Mouse (Mus musculus) heart, postnatal 25 days (tissue): ENCODE measurements around the gene Fgd3. TPM values are rescaled to one million over a fixed set of nuclear protein-coding genes. Genes with fewer than 3 reads are reported as not detected.
A peak's percentile ranks its signal among the peaks of the same experiment; 100 is the strongest.

Experiments
- DNase-seq: peaks from one replicate; pipeline ENCODE4 v3.0.0; 2022; ENCODE audit warnings: low spot score
- intact Hi-C: fragments of 180-260 bp; cut with DNase I; formaldehyde crosslinking; loops from one replicate; pipeline ENCODE4 v1.15.1; 2025
- total RNA-seq, 2 experiments: library from RNA; stranded (reverse); gene quantifications; 2 replicates each; pipeline ENCODE4 v1.2.3; 2021

The Fgd3 gene
- total RNA-seq, 2 experiments from 2014 or later: 0.91 to 1.2 TPM

DNA sequence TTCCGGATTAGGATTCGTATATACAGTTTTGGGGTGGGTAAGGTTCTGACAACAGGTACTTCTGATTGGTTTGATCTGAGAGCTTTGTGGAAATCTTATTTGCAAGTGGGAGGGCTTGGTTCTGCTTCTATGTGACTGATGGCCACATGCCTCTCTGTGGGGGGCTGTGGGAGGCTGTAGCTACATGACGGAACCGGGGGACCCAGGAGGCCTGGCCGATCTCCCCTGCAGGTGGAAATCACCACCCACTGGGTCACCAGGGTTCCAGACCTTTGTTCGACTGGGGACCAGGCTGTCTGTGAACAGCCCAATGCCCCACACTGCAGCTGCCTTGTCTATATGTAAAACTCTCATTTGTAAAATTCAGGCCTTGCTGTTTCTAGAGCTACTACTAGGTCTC, 95.4 kb downstream of the Fgd3 start:
- intact Hi-C loops: no loop called here
- DNase-seq: no peak

DNA sequence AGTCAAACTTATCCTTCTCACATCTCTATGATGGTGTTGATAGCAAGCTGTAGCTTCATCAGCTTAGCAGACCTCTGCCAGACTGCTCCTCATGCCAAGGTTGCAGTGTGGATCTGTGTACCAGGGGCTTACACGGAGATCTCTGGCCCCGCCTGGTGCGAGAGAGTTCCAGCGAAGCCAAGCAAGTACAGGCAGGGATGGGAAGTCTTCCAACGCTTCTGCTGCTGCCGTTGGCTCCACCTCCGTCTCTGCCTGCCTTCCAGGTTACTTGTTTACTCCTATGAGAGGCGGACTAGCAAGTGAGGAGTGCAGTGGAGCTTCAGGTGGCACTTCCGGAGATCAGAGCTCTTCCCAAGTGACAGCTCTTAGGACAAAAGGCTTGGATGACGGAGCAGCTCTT, 95.8 kb downstream of the Fgd3 start:
- intact Hi-C loops: no loop called here
- no peak for DNase-seq

DNA sequence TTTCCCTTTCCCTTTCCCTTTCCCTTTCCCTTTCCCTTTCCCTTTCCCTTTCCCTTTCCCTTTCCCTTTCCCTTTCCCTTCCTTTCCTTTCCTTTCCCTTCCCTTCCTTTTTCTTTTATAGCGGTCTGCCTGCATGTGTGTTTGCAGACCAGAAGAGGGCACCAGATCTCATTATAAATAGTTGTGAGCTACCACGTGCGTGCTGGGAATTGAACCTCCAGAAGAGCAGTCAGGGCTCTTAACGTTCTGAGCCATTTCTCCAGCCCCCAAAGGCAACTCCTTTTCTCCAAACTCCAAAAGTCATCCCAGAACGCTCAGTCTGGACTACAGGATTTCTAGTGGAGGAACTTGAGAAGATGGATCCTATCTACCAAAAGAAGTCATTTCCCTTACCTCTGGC, 99.2 kb downstream of the Fgd3 start:
- DNase-seq: no peak
- intact Hi-C loops: no loop called here

DNA sequence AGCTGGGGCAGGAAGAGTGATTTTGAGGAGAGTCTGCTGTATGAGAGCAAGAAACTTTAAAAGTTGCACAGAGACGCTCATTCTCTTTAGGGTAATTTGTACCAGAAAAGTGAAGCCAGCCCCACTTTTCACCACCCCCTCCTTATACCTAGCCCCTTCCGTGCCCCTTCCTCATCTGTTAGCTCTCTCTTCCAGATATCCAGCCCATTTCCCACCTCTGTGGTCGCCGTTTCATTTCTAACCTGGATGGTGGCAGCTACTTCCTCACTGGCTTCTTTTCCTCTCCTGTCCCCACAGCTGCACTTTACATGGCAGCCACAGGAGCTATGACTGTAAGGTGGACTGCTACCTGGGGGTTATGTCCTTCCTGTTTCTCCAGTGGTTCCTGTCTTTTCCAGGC, 100.7 kb downstream of the Fgd3 start:
- DNase-seq: no peak
- intact Hi-C loops: loop anchor here (10.0 kb wide), 1 partner anchor 435 kb away; the partner anchor contains the start of genes Cenpp and Nol8

DNA sequence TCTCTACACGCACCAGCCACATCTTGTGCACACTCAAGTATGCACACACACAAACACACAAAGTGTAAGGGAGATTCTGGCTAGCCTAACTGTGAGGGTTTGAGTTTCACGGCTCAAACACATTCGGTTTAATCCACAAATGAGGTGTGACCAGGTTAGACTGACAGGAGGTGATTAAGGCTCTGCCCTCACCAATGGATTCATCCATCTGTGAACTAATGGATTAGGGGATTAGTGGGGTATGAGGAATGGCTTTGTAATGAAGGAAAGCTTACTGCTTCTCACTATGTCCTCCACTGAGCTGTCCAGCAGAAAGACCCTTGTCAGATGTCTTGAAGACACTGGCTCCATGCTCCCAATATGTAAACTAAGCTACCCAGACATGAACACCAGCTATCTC, 101.5 kb downstream of the Fgd3 start:
- no peak for DNase-seq
- intact Hi-C loops: loop anchor here (10.0 kb wide), 1 partner anchor 436 kb away; the partner anchor contains the start of genes Cenpp and Nol8

DNA sequence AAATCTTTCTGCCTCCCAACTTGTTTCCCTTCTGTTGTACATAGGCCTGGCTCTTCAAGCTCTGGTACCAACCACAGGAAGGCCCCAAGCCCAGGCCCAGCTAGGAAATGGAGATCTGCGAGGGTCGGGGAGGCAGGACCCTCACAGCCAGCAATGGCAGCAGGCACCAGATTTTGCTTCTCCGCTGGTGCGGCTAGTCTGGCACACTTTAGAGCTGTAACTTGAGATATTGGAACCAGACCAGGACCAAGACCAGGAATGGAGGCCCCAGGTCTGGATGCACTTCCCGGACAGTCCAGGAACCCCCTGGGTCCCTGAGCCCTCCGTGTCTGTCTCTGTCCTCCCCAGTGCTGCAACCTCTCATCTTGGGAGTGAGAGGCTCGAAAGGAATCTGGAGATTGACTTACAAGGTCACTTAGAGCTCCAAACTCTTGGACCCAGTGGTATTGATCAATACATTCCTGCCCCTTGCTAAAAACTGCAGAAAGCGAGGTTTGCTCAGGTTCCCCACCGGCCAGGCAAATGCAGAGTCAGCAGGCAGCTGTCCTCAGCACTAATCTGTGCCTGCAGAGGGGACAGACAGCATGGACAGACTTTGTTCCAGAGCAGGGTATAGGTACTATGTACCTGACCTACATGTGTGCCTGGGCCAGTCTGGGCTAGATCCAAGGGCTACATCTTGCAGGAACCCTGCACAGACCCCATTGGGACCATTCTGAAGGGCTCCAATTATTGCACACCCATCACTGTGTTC, 103.1 kb downstream of the Fgd3 start:
- intact Hi-C loops: loop anchor here (10.0 kb wide), 1 partner anchor 438 kb away; the partner anchor contains the start of genes Cenpp and Nol8
- DNase-seq: no peak

DNA sequence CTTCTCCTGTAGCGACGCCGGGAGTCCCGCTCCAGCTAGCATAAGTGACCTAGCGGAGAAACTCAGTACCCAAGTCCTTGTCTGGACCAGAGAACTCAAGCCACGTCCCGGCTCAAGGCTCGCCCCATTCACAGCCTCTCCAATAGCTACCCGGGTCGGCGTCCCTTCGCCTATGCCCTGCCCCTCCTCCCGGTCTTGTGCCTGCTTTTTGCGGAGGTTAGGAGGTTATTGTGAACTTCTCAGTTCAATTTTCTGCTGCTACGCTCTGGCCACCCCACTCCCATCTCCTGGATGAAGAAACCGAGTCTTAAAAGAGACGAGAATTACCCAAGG, 103.9 kb downstream of the Fgd3 start:
- intact Hi-C loops: loop anchor here (10.0 kb wide), 1 partner anchor 439 kb away; the partner anchor contains the start of genes Cenpp and Nol8
- DNase-seq: no peak

DNA sequence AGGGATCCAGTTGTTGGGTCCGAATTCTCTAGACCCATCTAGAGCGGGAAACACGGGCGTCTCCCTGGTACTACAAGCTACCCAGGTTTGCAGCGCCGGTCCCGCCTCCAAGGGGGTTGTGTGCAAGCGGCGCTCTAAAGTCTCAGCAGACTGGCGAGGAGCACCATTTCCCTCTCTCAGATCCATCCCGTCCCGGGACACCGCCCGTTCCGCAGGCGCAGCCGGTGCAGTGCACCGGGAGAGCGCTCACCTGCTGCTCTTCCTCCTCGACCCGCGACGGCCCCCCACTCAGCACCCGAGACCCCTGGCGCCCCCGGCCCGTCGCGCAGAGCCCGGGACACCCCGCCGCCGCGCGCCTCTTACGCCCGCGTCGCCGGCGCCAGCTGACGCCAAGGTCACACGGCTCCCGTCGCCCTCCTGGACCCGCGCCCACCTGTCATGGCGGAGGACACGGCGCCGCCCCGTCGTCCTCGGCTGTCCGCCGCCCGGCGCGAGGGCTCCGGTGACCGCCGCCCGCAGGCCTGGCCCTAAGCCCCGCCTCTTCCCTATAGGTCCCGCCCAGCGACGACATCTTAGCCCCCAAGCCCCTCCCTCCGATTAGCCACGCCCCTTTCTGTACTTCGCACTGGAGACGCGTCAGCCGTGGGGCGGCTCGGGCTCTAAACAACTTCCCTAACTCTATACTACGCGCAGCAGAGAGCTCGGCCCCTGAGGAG, 104.4 kb downstream of the Fgd3 start, which contains the start of gene Card19:
Gene Card19 (minus strand): TSS at position 534 of the 716 bp plus-strand sequence.
- intact Hi-C loops: loop anchor here (10.0 kb wide), 1 partner anchor 439 kb away; the partner anchor contains the start of genes Cenpp and Nol8
- peak; percentile 93 for DNase-seq

DNA sequence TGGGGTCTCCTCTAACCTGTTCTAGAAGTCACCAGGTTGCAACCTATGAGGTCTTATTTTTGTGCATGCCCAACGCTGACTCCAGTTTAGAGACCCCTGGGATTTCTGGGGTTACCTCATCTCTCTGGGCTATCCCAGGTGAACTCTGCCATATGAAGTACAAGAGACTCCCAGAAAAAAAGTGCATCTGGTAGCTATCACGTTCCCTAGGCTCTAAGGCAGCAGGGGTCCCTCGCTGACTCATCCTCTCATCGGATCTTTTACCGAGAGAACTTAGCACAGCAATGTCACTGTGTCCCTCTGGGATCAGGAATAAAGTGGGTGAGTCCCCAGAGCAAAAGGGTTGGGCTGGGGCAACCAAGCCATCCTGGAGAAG, 105.0 kb downstream of the Fgd3 start:
- intact Hi-C loops: loop anchor here (10.0 kb wide), 1 partner anchor 440 kb away; the partner anchor contains the start of genes Cenpp and Nol8
- DNase-seq: no peak

DNA sequence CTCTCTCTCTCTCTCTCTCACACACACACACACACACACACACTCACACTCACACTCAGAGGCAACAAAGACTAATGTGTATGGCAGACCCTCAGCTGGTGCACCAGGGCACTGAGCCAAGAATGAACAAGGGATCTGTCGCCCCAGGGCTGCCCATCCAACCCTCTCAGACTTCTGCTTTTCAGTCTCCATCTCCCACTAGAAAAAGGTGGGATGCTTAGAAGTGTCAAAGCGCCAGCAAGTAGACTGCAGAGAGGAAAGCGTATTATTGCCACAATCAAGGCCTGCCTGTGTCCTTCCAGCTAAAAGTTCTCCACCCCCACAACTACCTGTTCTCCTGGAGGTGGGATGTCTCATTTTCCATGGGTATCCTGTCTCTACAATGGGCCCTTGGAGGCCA, 105.7 kb downstream of the Fgd3 start:
- no peak for DNase-seq
- intact Hi-C loops: loop anchor here (10.0 kb wide), 1 partner anchor 440 kb away; the partner anchor contains the start of genes Cenpp and Nol8

DNA sequence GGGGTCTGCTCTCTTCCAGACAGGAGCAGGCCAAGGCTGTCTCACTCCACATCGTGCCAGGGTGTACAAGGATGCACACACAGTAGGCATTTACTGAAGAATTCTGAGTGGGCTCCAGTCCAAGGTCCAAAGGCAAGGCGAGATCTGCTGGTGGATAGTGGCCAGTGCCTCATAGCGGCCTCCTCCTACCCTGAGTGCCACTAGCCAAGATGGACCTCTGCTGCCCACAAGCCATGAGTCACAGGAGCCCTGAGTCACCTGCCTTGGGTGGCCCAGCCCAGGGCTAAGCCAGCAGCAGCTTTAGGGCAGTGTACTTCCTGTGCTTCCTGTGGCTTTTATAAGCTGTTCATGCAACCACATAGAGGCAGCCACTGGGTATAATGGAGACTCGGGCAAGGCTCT, 106.6 kb downstream of the Fgd3 start:
- DNase-seq: peak; percentile 39
- intact Hi-C loops: loop anchor here (10.0 kb wide), 1 partner anchor 441 kb away; the partner anchor contains the start of genes Cenpp and Nol8

DNA sequence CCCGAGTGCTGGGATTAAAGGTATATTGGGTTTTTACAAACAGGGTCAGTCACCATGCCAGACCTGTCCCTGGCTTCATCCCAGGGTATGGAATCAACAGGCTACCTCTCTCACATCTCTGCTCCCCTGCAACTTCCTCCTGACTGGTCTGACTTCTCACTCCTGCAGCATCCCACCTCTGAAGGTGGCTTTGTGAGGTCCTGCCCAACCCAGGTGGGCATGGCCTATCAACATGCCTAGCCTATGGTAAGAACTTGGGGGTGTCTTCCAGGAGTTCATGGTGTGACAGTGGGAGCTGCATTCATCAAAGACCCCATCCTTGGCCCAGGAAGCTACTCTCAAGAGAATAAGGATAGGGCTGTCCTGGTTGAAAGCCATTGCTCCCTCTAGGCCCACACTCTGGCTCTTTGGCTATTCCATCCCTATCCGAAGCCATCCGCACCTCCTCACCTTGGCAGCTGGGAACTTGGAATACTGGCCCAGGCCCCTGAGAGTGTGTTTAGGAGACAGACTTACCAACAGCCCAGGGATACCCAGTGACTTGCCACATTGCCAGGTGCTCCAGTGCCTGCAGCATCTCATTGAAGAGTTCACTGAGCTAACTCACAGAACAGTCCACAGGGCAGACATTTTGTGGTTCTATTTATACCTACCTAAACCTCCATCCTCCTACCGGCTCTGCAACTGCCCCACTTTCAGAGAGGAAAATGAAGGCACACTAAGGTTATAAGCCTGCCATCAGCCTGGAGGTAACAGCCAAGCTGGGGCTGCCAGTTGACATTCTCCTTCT, 107.2 kb downstream of the Fgd3 start:
- DNase-seq: no peak
- intact Hi-C loops: loop anchor here (10.0 kb wide), 1 partner anchor 442 kb away; the partner anchor contains the start of genes Cenpp and Nol8

Other genes starting within 250 kb of the Fgd3 start
- gene Wnk2, start 172.3 kb downstream of the Fgd3 start, total RNA-seq: 10 to 100 TPM; 71.4 to 78.2 TPM
- 100 to 1,000 TPM; 101 to 109 TPM for gene Ninj1, start 132.8 kb downstream of the Fgd3 start, total RNA-seq
- gene Card19, start 104.3 kb downstream of the Fgd3 start, total RNA-seq: 100 to 1,000 TPM; 152 to 154 TPM
- gene Susd3, start 71.6 kb downstream of the Fgd3 start, total RNA-seq: under 1 TPM; 0.70 to 0.87 TPM
- gene Bicd2, start 21.3 kb upstream of the Fgd3 start, total RNA-seq: 10 to 100 TPM; 74.7 to 76.9 TPM
- gene Ippk, start 100.9 kb upstream of the Fgd3 start, total RNA-seq: 1 to 10 TPM; 5.6 to 6.4 TPM
- 1 to 10 TPM; 1.5 TPM for gene Tes3-ps, start 173.0 kb upstream of the Fgd3 start, total RNA-seq
- gene Ecm2, start 184.5 kb upstream of the Fgd3 start, total RNA-seq: 10 to 100 TPM; 15.1 to 16.1 TPM
- gene Aspn, start 224.1 kb upstream of the Fgd3 start, total RNA-seq: 10 to 100 TPM; 24.0 to 28.6 TPM